Mouse (Mus musculus) bone marrow macrophage, adult 2 months (primary cell): ENCODE measurements around the gene Tnfsf9.

Experiments used
- CTCF ChIP-seq: IDR thresholded peaks from 2 replicates; pipeline ENCODE4 v1.5.1; 2012; ENCODE audit warnings: low read depth, mild to moderate bottlenecking, low read length, moderate library complexity
- POLR2A ChIP-seq: IDR thresholded peaks from 2 replicates; pipeline ENCODE4 v1.6.1; 2012; ENCODE audit warnings: mild to moderate bottlenecking, low read depth, low read length, borderline replicate concordance

DNA sequence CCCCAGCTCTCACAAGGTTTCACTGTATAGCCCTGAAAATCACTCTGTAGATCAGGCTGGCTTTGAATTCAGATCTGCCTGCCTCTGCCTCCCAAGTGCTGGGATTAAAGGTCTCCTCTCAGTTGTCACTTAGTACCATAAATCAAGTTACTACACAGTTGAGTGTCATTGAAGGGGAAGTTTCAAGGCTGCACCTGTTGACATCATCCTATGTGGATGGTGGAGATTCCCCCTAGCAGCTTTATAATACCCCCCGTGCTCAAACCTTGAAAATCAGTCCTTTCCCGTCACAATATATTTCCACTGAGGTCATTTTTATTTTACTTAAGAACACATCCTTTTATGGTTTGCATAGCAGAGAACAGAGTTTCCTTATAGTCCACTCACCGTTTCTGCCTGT is 38.6 kb downstream of the Tnfsf9 start:
- TF ChIP-seq POLR2A (no peak), CTCF (no peak)
